Mouse (Mus musculus) forebrain, embryonic 15.5 days (tissue): ENCODE data around the gene AI854703. TPM values are rescaled to one million over a fixed set of nuclear protein-coding genes. Genes with fewer than 3 reads are reported as not detected.

Experiments used
- ATAC-seq: fragments of 200-750 bp; cut with Nextera tagmentation; replicated peaks from 2 replicates; pipeline ENCODE4 v1.8.0; 2017; ENCODE audit warnings: mild to moderate bottlenecking, moderate TSS enrichment, moderate library complexity
- H3K27ac ChIP-seq: fragments of 300-500 bp; sonication (generic); replicated peaks from 2 replicates; pipeline ENCODE4 v1.5.1; 2015; ENCODE audit warnings: mild to moderate bottlenecking, inconsistent platforms
- H3K27me3 ChIP-seq: fragments of 300-500 bp; sonication (generic); 2 replicates; pipeline ENCODE4 v1.6.1; 2015; ENCODE audit warnings: inconsistent platforms
- H3K36me3 ChIP-seq: fragments of 300-500 bp; sonication (generic); 2 replicates; pipeline ENCODE4 v1.6.1; 2015; ENCODE audit warnings: mild to moderate bottlenecking, inconsistent platforms
- H3K4me1 ChIP-seq: fragments of 300-500 bp; sonication (generic); 2 replicates; pipeline ENCODE4 v1.6.1; 2015; ENCODE audit warnings: inconsistent platforms
- H3K4me2 ChIP-seq: fragments of 300-500 bp; sonication (generic); replicated peaks from 2 replicates; pipeline ENCODE4 v1.6.1; 2015; ENCODE audit warnings: mild to moderate bottlenecking, inconsistent platforms
- H3K4me3 ChIP-seq: fragments of 300-500 bp; sonication (generic); 2 replicates; pipeline ENCODE4 v1.5.1; 2015; ENCODE audit warnings: mild to moderate bottlenecking, inconsistent platforms
- H3K9ac ChIP-seq: fragments of 300-500 bp; sonication (generic); replicated peaks from 2 replicates; pipeline ENCODE4 v1.6.1; 2015; ENCODE audit warnings: mild to moderate bottlenecking, inconsistent platforms
- H3K9me3 ChIP-seq: fragments of 300-500 bp; sonication (generic); 2 replicates; pipeline ENCODE4 v1.6.1; 2016; ENCODE audit warnings: inconsistent platforms
- WGBS: fragments of 180-500 bp; shearing (Covaris S2); methylation state at CpG from one replicate; pipeline ENCODE4 v1.1.7; 2015; ENCODE audit warnings: mixed read lengths; 5-methylcytosine and 5-hydroxymethylcytosine counted together
- polyA plus RNA-seq: library from polyadenylated mRNA; unstranded; fragments of >200 nt; fragmentation: Nextera tagmentation; extraction: Ambion mirVana; gene quantifications from 2 replicates; pipeline ENCODE4 v1.2.1, GENCODE M21; 2015

Gene AI854703
- polyA plus RNA-seq = 10.1 and 11.2 TPM in 2 replicates

- Histone ChIP-seq H3K27me3 (peaks cover 18% of the 10 kb centered on the region), H3K4me1 (peaks cover 19% of the 10 kb centered on the region), H3K9me3 (no peaks in the 10 kb centered on the region), H3K9ac (peak within 1 kb of the TSS; percentile 50), H3K27ac (no peak within 1 kb of the TSS), H3K4me3 (peak within 1 kb of the TSS; percentile 49), H3K4me2 (peak within 1 kb of the TSS; percentile 76), H3K36me3 (no peaks in the 10 kb centered on the region)
- WGBS = 21% methylated on average over 8 of the region's 8 CpGs
- no peak for ATAC-seq
Observed at GRCm38 (mm10) chr6:48626464-48626863, at the start of gene AI854703. TSS of gene AI854703 (plus strand) at chr6:48626764.

GRCm38 (mm10) chr6:48578736-48579135 lies 47.8 kb upstream of the AI854703 start:
- Histone ChIP-seq H3K27me3 (no peaks in the 10 kb centered on the region), H3K27ac (no peak overlapping the region), H3K9me3 (no peaks in the 10 kb centered on the region), H3K4me3 (no peak overlapping the region), H3K36me3 (no peaks in the 10 kb centered on the region), H3K4me1 (no peaks in the 10 kb centered on the region), H3K4me2 (no peak overlapping the region), H3K9ac (no peak overlapping the region)
- WGBS = 77% methylated on average over 5 of the region's 5 CpGs
- ATAC-seq = no peak

GRCm38 (mm10) chr6:48579215-48579648 lies 47.3 kb upstream of the AI854703 start:
- Histone ChIP-seq H3K9ac (no peak overlapping the region), H3K27ac (no peak overlapping the region), H3K36me3 (no peaks in the 10 kb centered on the region), H3K27me3 (no peaks in the 10 kb centered on the region), H3K9me3 (no peaks in the 10 kb centered on the region), H3K4me1 (no peaks in the 10 kb centered on the region), H3K4me3 (no peak overlapping the region), H3K4me2 (no peak overlapping the region)
- no peak for ATAC-seq
- WGBS = 41% methylated on average over 5 of the region's 5 CpGs

GRCm38 (mm10) chr6:48581257-48581656 lies 45.3 kb upstream of the AI854703 start:
- Histone ChIP-seq H3K27me3 (no peaks in the 10 kb centered on the region), H3K9ac (no peak overlapping the region), H3K27ac (no peak overlapping the region), H3K4me2 (no peak overlapping the region), H3K36me3 (no peaks in the 10 kb centered on the region), H3K4me1 (no peaks in the 10 kb centered on the region), H3K4me3 (no peak overlapping the region), H3K9me3 (no peaks in the 10 kb centered on the region)
- WGBS = 38% methylated on average over 3 of the region's 3 CpGs
- ATAC-seq = no peak

- no peak overlapping the region for H3K4me2 ChIP-seq
- no peaks in the 10 kb centered on the region for H3K9me3 ChIP-seq
- H3K4me1 ChIP-seq = no peaks in the 10 kb centered on the region
- no peaks in the 10 kb centered on the region for H3K36me3 ChIP-seq
- H3K4me3 ChIP-seq = no peak overlapping the region
- H3K27me3 ChIP-seq = no peaks in the 10 kb centered on the region
- no peak overlapping the region for H3K27ac ChIP-seq
- 73% methylated on average over 3 of the region's 3 CpGs for WGBS
- ATAC-seq = peak; percentile 23; the same call in 1 of the 2 replicates
- H3K9ac ChIP-seq = no peak overlapping the region
Observed at GRCm38 (mm10) chr6:48582037-48582436, 44.5 kb upstream of the AI854703 start.

GRCm38 (mm10) chr6:48589194-48589750 lies 37.3 kb upstream of the AI854703 start, which contains the start of gene Gm45021:
TSS of gene Gm45021 (plus strand) at chr6:48589610.
- no peak for ATAC-seq
- no peak within 1 kb of the TSS for H3K4me3 ChIP-seq
- WGBS = 77% methylated on average over 6 of the region's 6 CpGs
- no peak within 1 kb of the TSS for H3K4me2 ChIP-seq
- H3K36me3 ChIP-seq = no peaks in the 10 kb centered on the region
- H3K27ac ChIP-seq = no peak within 1 kb of the TSS
- no peaks in the 10 kb centered on the region for H3K9me3 ChIP-seq
- H3K27me3 ChIP-seq = no peaks in the 10 kb centered on the region
- no peak within 1 kb of the TSS for H3K9ac ChIP-seq
- peaks cover 9% of the 10 kb centered on the region for H3K4me1 ChIP-seq

- WGBS = 90% methylated on average over 3 of the region's 3 CpGs
- ATAC-seq = no peak
- H3K4me1 ChIP-seq = peaks cover 20% of the 10 kb centered on the region
- H3K36me3 ChIP-seq = peaks cover 6% of the 10 kb centered on the region
- no peak overlapping the region for H3K9ac ChIP-seq
- H3K4me2 ChIP-seq = no peak overlapping the region
- peaks cover 3% of the 10 kb centered on the region; the same call in 1 of the 2 replicates for H3K9me3 ChIP-seq
- no peak overlapping the region for H3K4me3 ChIP-seq
- no peaks in the 10 kb centered on the region for H3K27me3 ChIP-seq
- H3K27ac ChIP-seq = no peak overlapping the region
Observed at GRCm38 (mm10) chr6:48591221-48591845, 35.2 kb upstream of the AI854703 start.

GRCm38 (mm10) chr6:48591871-48592270 lies 34.7 kb upstream of the AI854703 start:
- Histone ChIP-seq H3K9ac (no peak overlapping the region), H3K27me3 (no peaks in the 10 kb centered on the region), H3K4me2 (no peak overlapping the region), H3K4me3 (no peak overlapping the region), H3K9me3 (peaks cover 8% of the 10 kb centered on the region; the same call in 1 of the 2 replicates), H3K36me3 (peaks cover 11% of the 10 kb centered on the region), H3K27ac (no peak overlapping the region), H3K4me1 (peaks cover 20% of the 10 kb centered on the region)
- 95% methylated on average over 6 of the region's 6 CpGs for WGBS
- ATAC-seq = no peak

- peaks cover 20% of the 10 kb centered on the region for H3K4me1 ChIP-seq
- peak within 1 kb of the TSS; percentile 62 for H3K4me3 ChIP-seq
- ATAC-seq = peak; percentile 90
- 2% methylated on average over 41 of the region's 45 CpGs for WGBS
- peak within 1 kb of the TSS; percentile 77 for H3K9ac ChIP-seq
- H3K9me3 ChIP-seq = peaks cover 9% of the 10 kb centered on the region; the same call in 1 of the 2 replicates
- H3K27me3 ChIP-seq = no peaks in the 10 kb centered on the region
- H3K27ac ChIP-seq = peak within 1 kb of the TSS; percentile 81
- H3K36me3 ChIP-seq = peaks cover 26% of the 10 kb centered on the region
- H3K4me2 ChIP-seq = peak within 1 kb of the TSS; percentile 61
Observed at GRCm38 (mm10) chr6:48593158-48594042, 33.2 kb upstream of the AI854703 start, which contains the start of the genes Repin1 and Gm44965. TSS of gene Repin1 (plus strand) at chr6:48593883. TSS of gene Gm44965 (plus strand) at chr6:48593941.

GRCm38 (mm10) chr6:48594043-48594738 lies 32.4 kb upstream of the AI854703 start:
- under 1% methylated on average over 40 of the region's 41 CpGs for WGBS
- peak; percentile 78 for ATAC-seq

GRCm38 (mm10) chr6:48595278-48595677 lies 31.3 kb upstream of the AI854703 start:
- ATAC-seq = no peak
- H3K4me1 ChIP-seq = peaks cover 20% of the 10 kb centered on the region
- H3K4me2 ChIP-seq = peak overlapping the region; percentile 61
- peaks cover 9% of the 10 kb centered on the region; the same call in 1 of the 2 replicates for H3K9me3 ChIP-seq
- no peak overlapping the region for H3K27ac ChIP-seq
- 50% methylated on average over 1 of the region's 1 CpGs for WGBS
- H3K9ac ChIP-seq = peak overlapping the region; percentile 77; the same call in 1 of the 2 replicates
- H3K36me3 ChIP-seq = peaks cover 42% of the 10 kb centered on the region
- peak overlapping the region; percentile 62; the same call in 1 of the 2 replicates for H3K4me3 ChIP-seq
- no peaks in the 10 kb centered on the region for H3K27me3 ChIP-seq

More at GRCm38 (mm10) chr6:48594043-48594738, 32.4 kb upstream of the AI854703 start:
- Histone ChIP-seq H3K9ac (peak overlapping the region; percentile 77), H3K9me3 (peaks cover 9% of the 10 kb centered on the region; the same call in 1 of the 2 replicates), H3K27me3 (no peaks in the 10 kb centered on the region), H3K4me3 (peak overlapping the region; percentile 62), H3K36me3 (peaks cover 34% of the 10 kb centered on the region), H3K4me2 (peak overlapping the region; percentile 61), H3K27ac (peak overlapping the region; percentile 81), H3K4me1 (peaks cover 20% of the 10 kb centered on the region)
